Mouse (Mus musculus) ES-E14 (cell line): Measurements from ENCODE around the gene Bcas3.

Experiments
- MAFK ChIP-seq: IDR thresholded peaks from 2 replicates; pipeline ENCODE4 v1.6.1; 2014; ENCODE audit warnings: mild to moderate bottlenecking, low read depth, low read length, inconsistent platforms; ENCODE audit not compliant: insufficient read depth
- ZNF384 ChIP-seq: IDR thresholded peaks from 2 replicates; pipeline ENCODE4 v1.6.1; 2012; ENCODE audit warnings: low read depth, low read length, inconsistent platforms

GRCm38 (mm10) chr11:85840803-85841145 lies 487.8 kb downstream of the Bcas3 start:
- TF ChIP-seq MAFK: no peak
- TF ChIP-seq ZNF384: no peak
